Mouse (Mus musculus) T-helper 17 cell (primary cell): Measurements from ENCODE around the gene Mmp27.

Experiments
- in situ Hi-C, 2 experiments: fragments of 300-600 bp; cut with MboI, MseI; formaldehyde crosslinking; loops; 1 replicate in 1 of 2; 2 replicates in 1 of 2; pipeline ENCODE4 v1.15.1; 2025; ENCODE audit warnings: high pct_unique_total_duplicates in 2 of 2

The Mmp27 gene

DNA sequence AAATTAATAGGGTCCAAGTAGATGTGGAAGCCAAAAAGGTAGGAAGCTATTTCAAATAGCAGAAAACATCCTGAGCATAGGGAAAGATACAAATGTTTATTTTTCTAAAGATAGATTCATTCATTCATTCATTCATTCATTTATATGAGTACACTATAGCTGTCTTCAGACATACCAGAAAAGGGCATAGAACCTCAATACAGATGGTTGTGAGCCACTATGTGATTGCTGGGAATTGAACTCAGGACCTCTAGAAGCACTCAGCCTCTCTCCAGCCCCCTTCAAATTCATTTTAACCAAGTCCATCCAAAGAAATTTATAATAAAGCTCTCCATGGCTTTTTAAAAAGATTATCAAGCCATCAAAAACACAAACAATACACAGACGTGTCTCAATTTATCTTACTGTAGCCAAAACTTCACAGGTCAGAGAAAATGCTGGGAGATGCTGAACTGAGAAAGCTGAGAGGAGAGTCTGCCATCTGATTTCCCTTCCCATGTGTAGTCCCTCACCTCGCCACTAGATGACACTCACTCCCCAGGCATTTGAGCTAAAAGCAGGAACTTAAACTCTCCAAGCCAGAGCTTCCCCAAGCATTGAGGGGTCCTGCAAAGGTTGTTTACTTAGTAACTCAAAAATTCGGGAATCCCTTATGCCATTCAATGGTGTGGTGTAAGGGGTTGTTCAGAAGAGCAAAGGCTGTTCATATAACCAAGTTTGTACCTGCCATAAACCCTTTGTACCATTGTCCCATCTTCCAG, 32.0 kb downstream of the Mmp27 start:
- in situ Hi-C loops, result loop anchor here in 1 of 2 experiments (5.0 kb wide), 1 partner anchor 294 kb away; no protein-coding TSS in a partner anchor

DNA sequence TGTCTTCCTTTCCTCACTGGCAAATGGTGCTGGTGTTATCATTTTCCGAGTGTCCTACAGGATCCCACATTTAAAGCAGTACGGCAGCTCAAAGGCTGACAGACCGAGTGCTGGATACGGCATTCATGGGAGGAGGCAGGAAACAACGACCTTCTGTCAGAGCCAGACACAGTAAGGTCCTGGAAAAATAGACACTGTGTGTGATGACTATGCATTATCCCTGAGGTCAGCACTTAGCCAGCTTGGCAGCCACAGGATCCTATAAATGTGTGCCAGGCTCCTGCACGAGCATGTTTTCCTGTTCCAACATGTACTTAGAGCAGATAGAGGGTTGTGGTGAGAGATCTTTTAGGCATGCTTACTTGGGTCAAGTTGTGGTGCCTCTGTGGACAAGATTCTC, 32.8 kb downstream of the Mmp27 start:
- in situ Hi-C loops, result loop anchor here in 1 of 2 experiments (5.0 kb wide), 1 partner anchor 293 kb away; no protein-coding TSS in a partner anchor

DNA sequence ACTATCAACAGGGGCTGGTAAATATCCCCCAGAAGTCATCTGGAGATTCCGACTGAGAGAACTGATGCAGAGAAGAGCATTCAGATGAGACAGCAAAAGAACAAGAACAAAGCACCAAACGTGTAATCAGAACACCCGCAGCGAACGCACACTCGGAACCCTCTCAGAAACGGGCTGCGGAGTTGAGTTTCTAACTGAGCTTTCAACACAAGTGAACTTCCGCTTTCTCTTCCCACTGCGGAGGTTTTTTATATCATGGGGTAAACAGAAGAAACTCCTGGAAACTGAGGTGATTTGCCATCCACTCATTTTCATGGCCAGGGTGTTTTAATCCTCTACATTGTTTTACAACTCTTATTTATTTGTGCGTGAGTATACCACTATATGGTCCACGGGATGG, 34.4 kb downstream of the Mmp27 start:
- in situ Hi-C loops, result no loop called here

DNA sequence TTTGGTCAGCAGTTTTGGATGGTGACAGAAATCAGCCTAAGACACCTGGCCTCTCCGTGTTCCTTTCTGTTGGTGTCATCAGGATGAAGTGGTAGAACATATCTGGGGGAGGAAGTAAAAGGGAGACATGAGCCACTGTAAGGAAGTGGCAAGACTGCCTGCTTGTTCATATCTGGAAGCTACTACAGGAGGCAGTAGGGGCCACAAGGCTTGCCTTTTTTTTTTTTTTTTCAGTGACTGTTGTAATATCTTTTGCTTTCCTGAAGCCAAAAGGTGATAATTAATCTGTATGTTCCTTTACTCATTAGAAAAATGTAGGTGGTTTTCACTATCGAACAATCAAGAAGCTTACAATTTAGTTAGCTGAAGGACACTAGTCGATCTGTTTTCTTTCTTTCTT, 51.4 kb downstream of the Mmp27 start:
- in situ Hi-C loops, result loop anchor here in 1 of 2 experiments (5.0 kb wide), 1 partner anchor 85 kb away; no protein-coding TSS in a partner anchor

DNA sequence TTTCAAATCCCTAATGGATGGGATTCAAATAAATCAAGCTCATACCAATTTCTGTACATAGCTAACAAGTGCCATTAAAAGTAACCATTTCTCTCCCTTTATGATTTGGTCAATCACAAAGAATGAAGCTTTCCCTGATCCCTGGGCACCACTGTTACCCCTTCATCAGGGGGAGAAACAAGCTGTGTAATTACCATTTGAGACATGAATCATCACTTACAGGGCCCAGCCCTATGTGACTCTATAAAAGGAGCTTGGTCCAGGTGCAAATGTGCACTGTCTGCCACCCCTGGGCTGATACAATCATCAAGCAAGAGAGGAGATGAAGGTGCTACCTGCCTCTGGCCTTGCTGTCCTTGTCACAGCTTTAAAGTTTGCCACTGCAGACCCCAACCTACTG, 56.7 kb downstream of the Mmp27 start, which contains the start of gene Mmp20:
Gene Mmp20, plus strand, starts transcription at position 301 of the 400 bp plus-strand sequence.
- in situ Hi-C loops, result no loop called here
